Mouse (Mus musculus) urinary bladder, adult 2 months (tissue): ENCODE measurements around the gene Mipep. TPM values are rescaled to one million over a fixed set of nuclear protein-coding genes. Genes with fewer than 3 reads are reported as not detected.

Source experiments
- DNase-seq: peaks from one replicate; pipeline ENCODE4 v3.0.0; 2022; ENCODE audit warnings: low spot score
- polyA plus RNA-seq: library from polyadenylated mRNA; depleted of rRNA; stranded (reverse); fragments of >200 nt; gene quantifications from 2 replicates; pipeline ENCODE4 v1.2.3, GENCODE M21; 2012

The Mipep gene
- polyA plus RNA-seq, 1 experiment, result 11.9 TPM

DNA sequence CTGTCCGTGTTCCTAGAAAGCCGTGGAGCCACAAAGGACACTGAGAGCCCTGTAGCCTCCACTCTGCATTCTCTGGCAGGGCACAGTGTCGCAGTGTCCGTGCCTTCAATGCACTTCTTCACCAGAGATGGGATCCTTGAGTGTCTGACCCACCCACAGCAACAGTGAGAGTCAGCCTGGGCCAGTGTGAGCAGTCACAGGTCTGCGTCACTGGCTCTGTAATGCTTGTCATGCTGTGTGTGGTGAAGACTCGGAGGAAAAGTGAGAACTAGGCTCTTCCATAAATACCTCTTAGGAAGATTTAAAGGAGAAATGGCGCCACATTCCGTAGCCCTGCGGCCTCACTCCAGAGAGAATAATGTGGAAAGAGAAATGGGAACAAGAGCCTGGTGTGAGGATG, 84.0 kb downstream of the Mipep start:
- no peak for DNase-seq

DNA sequence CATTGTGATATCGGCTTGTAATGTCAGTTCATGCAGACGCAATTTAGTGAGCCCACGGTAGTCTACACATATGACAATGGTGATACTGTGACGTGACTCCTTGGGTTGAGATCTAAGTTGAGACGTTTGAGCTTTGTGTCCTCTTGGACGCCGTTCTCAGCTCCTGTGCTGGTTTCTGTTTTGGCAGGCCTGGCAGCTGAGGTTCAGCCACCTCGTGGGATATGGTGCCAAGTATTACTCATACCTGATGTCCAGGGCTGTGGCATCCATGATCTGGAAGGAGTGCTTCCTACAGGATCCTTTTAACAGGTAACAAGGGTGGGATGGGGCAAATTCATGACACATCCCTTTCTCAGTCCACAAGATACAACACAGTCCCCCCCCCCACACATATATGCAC, 87.5 kb downstream of the Mipep start:
- DNase-seq, result no peak

GRCm38 (mm10) chr14:60882106-60882505, 97.7 kb downstream of the Mipep start:
- no peak for DNase-seq

DNA sequence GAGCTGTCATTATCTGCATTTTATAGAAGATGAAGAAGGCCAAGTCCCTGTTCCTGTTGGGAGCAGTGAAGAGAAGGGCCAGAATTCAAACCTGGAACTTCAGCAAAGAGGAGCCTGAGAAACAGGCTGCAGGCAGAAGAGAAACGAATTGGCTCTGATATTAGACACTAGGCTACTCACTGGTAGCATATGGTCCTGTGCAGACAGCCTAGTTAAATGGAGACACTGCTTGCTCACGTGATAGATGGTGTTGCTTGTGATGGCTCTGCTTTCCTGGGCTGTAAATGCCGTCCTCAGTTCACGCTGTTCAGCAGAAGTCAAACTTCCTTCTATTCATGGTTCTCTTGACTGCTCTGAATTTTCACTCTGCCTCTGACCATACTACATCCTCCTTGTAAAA, 98.3 kb downstream of the Mipep start:
- no peak for DNase-seq

GRCm38 (mm10) chr14:60885361-60885950, 101.1 kb downstream of the Mipep start:
- DNase-seq, result no peak

DNA sequence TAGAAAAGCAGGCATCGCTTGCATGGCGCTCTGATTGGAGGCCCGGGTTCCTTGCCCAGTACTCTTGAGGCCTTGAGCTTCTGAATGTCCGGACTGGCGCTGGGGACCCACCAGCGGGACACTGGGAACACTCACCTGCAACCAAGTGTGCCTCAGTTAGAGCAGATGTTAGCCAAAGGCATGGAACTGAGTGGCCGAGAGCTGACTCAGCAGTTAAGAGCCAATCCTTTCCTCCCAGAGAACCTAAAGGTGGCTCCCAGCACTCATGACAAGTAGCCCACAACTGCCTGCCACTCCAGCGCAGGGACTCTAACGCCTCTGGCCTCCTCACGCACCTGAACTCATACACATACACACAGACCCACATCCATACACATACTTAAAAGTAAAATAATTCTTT, 109.5 kb downstream of the Mipep start:
- DNase-seq, result no peak

DNA sequence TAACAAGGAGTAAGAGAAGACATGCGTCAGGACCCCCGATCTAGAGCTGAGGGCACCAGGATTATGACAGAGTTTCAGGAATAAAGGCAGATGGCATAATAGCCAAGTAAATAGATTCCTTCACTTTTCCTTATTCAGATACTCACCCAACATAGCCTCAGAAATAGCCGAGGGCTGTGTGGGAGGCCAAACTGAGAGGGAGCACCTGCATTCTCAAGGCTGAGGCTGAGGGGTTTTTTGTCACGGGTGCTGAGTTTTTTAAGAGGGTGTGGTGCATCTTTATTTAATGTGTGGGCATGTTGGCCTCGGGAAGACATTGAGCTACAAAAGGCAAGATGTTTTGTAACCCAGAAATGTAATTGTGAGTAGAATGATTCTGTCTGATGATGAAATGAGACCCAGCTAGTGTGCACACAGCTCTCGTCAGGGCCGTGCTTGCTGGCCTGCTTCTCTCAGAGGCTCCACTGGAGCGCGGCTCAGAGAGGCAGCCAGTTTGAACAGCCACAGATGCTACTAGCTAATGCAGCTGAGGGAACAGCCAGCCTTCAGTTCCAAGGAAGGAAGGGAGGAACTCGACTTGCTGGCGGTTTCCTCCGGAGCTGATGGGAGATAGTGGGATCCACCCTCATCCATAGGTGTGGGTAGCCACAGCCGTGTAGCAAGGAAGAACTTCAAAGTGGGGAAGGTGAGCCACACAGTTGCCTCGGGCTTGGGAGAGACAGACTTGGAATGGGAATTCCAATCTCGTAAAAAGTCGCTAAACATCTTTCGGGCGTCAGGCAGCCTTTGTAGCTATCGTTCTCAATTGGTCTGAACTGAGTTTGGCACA, 111.0 kb downstream of the Mipep start:
- DNase-seq, result no peak

DNA sequence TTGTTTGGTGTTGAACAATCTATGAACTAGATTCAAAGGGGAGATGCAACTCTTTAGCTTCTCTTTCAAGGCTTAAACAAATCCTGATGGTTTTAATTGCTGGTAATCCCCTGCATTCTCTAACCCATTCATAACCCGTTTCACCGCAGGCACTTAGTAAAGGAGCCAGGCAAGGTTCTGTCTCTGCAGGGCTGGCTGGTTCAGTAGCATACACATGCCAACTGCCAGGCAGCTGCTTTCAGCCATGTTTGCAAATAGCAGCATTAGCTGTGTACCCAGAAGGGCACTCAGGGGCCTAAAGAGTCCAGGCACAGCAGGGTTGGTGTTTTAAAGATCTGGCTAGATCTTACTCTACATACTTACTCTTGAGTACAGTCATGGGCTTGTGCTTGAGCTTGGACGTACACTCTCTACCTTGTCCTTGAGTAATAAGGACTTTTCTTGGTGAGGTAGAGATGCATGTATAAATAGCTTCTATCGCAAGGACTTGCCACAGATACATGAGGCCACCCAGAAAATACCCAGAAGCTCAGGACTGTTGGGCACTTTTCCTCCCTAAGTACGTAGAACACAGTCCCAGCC, 113.8 kb downstream of the Mipep start:
- no peak for DNase-seq

- no peak for DNase-seq
Measured at GRCm38 (mm10) chr14:60904501-60904900, 120.1 kb downstream of the Mipep start.

- no peak for DNase-seq
Measured at GRCm38 (mm10) chr14:60906421-60907374, 122.3 kb downstream of the Mipep start.

GRCm38 (mm10) chr14:60909351-60909750, 125.0 kb downstream of the Mipep start:
- DNase-seq, result no peak

DNA sequence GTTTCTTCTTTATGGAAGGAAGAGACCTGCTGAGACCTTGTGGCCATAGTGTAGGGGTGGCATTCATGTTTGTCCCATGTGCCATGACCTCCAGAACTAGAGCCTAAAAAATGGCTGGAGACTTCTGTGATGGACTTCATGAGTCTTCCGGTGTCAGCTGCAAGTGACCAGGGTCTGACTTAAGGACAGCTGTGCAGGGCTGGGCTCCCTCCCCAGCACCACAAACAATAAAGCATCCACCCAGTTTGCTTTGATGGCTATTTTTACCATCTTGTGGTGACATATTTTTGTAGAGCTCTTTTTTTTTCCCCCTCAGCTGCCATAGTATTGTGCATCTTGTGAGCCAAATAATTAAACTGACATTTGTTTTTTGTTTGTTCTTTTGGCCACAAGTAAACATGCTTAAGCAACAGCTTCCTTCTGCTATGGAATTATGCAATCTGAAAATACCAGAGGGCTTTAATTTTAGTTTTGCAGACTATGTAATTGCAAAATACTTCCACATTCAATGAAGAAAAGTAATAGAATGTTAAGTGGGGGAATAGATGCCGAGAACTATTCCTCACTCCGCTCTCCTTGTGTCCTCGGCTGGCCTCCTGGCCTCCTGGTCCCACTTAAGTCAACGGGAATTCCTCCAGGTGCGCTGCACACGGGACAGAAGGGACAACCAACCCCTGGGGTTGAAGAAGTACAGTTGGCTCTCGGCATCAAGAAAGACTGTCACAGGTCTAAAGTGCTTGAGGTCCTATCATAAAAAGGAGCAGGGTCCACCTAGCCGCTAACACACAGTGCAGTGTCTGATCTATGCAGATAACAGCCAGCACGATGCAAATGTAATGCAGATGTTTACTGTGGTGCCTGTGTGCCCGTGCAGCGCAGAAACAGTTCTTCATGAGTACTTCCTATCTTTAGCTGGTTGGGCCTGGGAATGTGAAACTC, 126.4 kb downstream of the Mipep start:
- DNase-seq, result no peak

GRCm38 (mm10) chr14:60912981-60913468, 128.7 kb downstream of the Mipep start:
- DNase-seq, result no peak

- no peak for DNase-seq
Measured at GRCm38 (mm10) chr14:60916661-60917060, 132.3 kb downstream of the Mipep start.

DNA sequence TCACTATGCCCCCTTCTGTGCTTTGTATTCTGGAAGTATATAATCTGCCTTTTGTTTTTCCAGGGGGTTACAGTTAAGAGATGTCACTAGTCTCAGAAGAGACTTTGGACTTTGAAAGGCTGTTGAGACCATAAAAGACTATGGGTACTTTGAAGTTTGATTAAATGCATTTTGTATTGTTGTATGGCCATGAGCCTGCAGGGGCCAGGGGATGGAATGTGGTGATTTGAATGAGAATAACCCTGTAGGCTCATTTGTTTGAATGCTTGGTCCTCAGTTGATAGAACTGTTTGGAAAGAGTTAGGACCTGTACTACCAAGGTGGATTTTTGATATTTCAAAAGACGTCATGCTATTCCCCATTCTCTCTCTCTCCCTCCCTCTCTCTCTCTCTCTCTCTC, 141.6 kb downstream of the Mipep start:
- no peak for DNase-seq

DNA sequence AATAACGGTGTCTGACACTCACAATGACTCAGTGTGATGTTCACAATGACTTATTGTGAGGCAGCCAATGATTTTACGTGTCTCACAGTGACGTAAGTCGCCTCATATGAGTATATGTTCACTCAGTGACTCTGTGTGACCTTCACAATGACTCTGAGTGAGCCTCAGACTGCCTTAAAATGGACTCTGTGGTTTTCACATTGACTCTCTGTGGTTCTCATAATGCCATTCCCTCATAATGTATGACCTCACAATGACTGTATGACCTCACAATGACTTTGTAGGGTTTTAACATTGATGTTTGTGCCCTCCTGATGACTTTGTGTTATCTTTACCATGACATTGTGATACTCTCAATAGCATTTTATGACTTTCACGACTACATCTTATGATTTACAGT, 151.3 kb downstream of the Mipep start:
- no peak for DNase-seq

- no peak for DNase-seq
Measured at GRCm38 (mm10) chr14:60937481-60938039, 153.2 kb downstream of the Mipep start.
